Mouse (Mus musculus) heart, postnatal 36 days (tissue): ENCODE results near the gene Col15a1. TPM values are rescaled to one million over a fixed set of nuclear protein-coding genes. Genes with fewer than 3 reads are reported as not detected.

Source experiments
- DNase-seq, 2 experiments: peaks; one replicate each; pipeline ENCODE4 v3.0.0; 2021 to 2022
- intact Hi-C: fragments of 180-260 bp; cut with DNase I; formaldehyde crosslinking; loops from one replicate; pipeline ENCODE4 v1.15.1; 2025
- total RNA-seq, 2 experiments: library from RNA; stranded (reverse); gene quantifications; 2 replicates each; pipeline ENCODE4 v1.2.3; 2021

Col15a1 gene
- total RNA-seq, 2 experiments from 2014 or later: 91.2 to 101 TPM

DNA sequence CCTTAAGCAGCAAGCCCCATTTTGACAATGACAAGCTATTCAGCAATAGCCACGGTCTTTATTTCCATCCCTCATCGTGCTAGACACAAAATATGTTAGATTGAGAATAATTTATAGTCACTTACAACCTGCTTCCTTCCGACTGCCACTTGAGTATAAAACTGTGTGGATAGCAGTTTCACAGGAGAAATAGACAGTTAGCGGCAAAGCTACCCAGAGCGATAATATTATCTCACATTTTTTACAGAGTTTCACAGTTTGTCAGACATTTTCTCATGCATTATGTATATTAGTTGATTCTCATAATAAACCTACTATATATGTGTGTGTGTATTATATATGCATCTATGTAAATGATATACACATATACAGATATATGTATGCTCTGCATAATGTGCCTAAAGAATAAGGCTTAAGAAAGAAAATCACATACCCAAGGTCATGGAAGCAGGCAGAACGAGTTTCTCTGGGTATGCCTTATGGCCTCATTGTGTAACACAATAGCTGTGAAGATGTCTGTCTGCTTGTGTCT is 124.9 kb downstream of the Col15a1 start:
- intact Hi-C loops: no loop called here
- no peak for DNase-seq

DNA sequence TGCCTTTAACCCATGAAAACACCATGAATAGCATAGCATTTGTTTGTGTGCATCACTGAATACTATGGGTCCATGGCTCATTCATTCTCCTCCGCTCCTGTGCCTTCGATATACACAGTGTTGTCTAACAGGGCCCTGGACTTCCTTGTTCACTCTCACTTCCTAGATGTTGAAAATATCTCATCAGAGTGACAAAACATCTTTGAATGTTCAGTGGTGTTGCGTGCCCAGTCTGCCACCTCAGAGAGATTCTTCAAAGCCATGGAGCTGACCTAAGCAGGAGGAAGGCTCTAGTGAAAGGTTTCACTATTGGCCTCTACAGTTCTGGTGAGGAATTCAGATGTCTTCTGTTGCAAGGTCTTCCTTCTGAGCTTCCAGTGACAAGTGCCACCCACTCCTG is 125.6 kb downstream of the Col15a1 start:
- intact Hi-C loops: no loop called here
- DNase-seq: no peak

DNA sequence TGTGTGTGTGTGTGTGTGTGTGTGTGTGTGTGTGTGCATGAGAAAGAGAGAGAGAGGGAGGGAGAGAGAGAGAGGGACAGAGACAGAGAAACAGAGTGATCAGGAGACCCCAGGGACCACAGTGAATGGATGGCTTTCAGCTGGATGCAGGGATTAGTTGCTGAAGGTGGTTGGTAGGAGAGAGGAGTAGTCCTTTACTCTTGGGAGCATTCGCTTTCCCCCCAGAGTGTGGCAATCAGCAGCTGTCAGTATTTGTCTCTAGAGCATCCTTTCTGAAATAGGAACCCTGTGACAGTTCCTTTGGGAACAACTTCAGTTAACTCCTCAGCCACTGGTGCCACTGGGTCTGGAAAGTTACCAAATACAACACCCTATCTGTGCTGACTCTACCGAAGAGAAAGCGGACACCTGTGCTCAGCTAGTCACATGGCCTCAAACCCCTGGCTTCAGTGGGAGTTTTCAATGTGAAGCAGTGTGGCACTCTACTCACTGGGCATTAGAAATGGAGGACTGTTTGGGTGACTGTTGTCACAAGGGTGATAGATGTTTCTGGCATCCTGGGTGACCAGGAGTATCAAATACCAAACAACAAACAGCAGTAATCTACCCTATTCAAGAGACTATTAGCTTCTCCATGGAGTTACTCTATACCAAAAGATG is 129.1 kb downstream of the Col15a1 start:
- no peak for DNase-seq
- intact Hi-C loops: no loop called here

DNA sequence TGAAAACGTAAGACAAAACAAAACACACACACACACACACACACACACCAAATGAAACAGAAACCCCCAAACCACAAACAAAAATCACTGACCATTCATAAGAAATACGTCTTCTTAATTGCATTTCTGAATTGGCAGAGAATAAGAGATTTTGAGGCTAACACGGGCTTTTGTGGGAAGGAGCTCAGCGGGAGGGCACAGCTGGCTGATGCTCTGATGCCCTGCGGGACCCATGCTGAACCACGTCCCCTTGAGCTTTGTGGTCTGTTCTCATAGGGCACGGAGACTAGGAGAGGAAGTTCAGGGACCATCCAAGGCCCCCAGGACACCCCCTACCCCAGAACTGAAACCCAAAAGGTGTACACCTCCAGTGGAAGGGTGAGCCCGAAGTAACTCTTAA is 134.7 kb downstream of the Col15a1 start:
- DNase-seq: no peak
- intact Hi-C loops: no loop called here

DNA sequence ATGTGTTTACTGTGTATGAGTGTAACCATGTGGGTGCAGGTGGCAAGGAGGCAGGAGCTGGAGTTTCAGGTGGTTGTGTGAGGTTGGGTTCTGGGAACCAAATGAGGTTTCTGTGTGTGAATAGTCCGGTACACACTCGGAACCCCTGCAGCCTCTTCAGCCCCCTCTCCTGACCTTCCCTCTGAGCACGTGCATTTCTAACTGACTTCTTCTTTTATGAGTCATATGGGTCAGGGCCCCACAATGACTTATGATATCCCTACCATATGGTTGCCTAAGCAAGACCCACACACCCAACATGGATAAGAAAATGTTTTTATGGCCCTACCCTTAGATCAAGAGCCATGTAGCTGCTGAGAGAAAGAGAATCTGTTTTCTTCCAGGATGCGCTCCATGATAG is 139.1 kb downstream of the Col15a1 start:
- DNase-seq: no peak
- intact Hi-C loops: no loop called here

- intact Hi-C loops: loop anchor here (2.0 to 10.0 kb wide), 3 partner anchors 35 to 695 kb away; partner anchors contain the start of genes Alg2, Nr4a3 and Sec61b
- DNase-seq: no peak
Measured at GRCm38 (mm10) chr4:47349759-47350158, 141.8 kb downstream of the Col15a1 start.

GRCm38 (mm10) chr4:47351386-47352049 is 143.6 kb downstream of the Col15a1 start:
- peak in 1 of 2 experiments; percentile 20 for DNase-seq
- intact Hi-C loops: loop anchor here (2.0 to 10.0 kb wide), 3 partner anchors 45 to 693 kb away; partner anchors contain the start of genes Alg2, Nr4a3 and Sec61b

DNA sequence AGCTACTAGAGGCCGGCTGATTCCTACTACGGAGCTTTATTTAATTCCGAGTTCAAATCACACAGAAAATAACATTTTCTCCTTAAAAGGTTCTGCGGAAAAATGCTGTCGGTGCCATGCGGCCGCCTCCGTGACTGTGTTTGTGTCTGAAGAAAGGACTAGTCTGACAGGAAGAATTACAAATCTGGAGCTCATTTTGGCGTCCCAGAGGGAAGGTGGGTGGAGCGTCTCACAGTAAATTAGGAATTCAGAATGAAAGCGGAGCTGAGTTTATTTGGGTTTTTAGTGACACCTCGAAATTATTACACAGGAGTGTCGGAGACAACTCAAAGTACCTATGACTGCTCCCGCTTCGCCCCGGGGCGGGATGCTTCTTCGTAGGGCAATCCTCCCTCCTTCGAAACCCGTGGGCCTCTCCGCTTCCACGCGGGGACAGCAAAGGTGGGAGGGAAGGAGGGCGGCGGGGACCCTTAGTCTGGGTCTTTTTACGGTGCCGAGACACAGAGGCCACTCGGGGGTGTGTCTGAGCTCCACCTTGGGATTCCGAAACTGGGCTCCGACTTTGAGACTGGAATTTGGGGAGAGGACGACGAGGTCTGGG is 144.2 kb downstream of the Col15a1 start:
- DNase-seq: peak; percentile 51 to 70
- intact Hi-C loops: loop anchor here (2.0 to 10.0 kb wide), 3 partner anchors 45 to 693 kb away; partner anchors contain the start of genes Alg2, Nr4a3 and Sec61b

DNA sequence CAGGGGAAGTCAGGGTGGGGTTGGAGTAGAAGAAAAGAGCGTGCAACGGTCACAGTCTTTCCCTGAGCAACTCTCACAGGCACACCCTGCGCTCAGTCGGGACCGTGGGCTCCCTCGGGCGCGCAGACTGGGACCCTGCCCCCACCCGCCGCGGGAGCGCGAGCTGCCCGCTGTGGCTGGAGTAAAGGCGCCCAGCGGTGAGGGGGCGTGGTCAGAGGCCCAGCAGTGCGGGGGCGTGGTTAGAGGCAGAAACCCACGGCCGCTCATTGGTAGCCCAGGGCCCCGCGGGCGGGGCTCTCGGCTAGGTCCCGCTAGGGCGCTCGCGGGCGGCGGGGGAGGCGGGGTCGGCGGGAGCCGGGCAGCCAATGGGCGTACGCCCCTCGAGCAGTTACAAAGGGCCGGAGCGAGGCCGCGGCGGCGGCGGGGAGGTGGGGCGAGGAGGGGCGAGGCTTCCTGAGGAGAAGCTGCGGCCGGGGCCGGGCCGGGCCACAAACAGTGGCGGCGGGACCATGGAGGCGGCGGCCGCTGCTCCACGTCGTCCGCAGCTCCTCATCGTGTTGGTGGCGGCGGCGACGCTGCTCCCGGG is 144.9 kb downstream of the Col15a1 start, which contains the start of gene Tgfbr1:
TSS of gene Tgfbr1 (plus strand) at position 420 of the 586 bp plus-strand sequence.
- DNase-seq: peak; percentile 98
- intact Hi-C loops: loop anchor here (2.0 to 10.0 kb wide), 3 partner anchors 44 to 692 kb away; partner anchors contain the start of genes Alg2, Nr4a3 and Sec61b

DNA sequence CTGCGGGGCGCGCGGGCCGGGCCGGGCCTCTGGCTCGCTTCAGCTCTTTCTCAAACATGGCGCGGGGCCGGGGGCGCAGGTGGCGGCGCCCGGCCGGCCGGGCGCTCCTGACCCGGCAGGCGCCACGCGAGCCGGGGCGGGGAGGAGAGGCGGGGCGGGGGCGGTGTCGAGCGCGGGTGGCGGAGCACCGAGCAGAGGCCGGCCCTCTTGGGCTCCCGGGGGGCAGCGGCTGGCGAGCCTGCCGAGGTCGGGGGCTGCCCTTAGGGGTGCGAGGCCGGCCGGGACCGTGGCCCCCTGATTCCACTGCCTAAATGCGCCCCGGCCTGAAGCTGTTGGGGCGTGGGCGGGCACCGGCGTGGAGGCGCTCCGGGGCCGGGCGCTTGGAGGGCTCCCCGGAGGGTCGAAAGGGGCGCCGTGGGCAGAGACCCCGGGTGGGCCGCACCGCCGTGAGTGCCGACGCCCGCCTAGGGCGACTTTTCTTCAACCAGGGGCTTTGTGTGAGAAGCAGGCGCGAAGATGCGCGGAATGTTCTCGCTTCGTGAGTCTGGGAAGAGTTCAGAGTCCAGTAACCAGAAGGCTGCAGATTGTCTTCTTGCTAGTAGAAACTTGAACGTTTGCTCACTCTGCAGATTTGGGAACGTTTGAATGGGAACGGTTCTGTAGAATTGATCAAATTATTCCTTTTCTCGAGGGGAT is 145.6 kb downstream of the Col15a1 start:
- peak in 1 of 2 experiments; percentile 74 for DNase-seq
- intact Hi-C loops: loop anchor here (2.0 to 10.0 kb wide), 3 partner anchors 43 to 691 kb away; partner anchors contain the start of genes Alg2, Nr4a3 and Sec61b

GRCm38 (mm10) chr4:47354304-47354703 is 146.3 kb downstream of the Col15a1 start:
- intact Hi-C loops: loop anchor here (10.0 kb wide), 2 partner anchors 120 to 690 kb away; partner anchors contain the start of genes Alg2, Nr4a3 and Sec61b
- no peak for DNase-seq

DNA sequence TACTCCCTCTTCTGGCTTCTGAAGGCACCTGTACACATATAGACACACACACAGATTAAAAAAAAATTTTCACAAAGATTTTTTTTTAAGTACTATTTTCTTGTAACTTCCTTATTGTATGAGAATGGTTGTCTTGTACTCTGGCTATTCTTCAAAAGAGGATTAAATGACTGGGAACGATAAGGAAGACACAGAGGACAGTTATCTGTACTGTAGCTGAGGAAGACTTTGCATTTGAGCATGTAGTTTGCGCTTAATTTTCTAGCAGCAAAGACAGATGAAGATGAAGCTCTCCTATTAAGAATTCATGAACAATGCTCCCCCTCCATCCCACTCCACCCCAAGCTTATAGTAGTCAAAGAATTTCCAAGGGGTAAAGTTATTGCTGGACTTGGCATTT is 154.7 kb downstream of the Col15a1 start:
- DNase-seq: no peak
- intact Hi-C loops: no loop called here

Other genes starting within 250 kb of the Col15a1 start
- not detected for gene Gabbr2, start 216.3 kb upstream of the Col15a1 start, total RNA-seq
- gene Anks6, start 150.7 kb upstream of the Col15a1 start, total RNA-seq: 1 to 10 TPM; 2.8 to 3.0 TPM
- gene Galnt12, start 116.3 kb upstream of the Col15a1 start, total RNA-seq: under 1 TPM; 0.19 to 0.47 TPM
- 10 to 100 TPM; 16.2 to 18.7 TPM for gene Tgfbr1, start 145.1 kb downstream of the Col15a1 start, total RNA-seq